Mouse (Mus musculus): ENCODE data around the gene Hist1h3e. TPM values are rescaled to one million over a fixed set of nuclear protein-coding genes. Genes with fewer than 3 reads are reported as not detected.
"Not testable (repeated sequence)": the region's sequence is repeated elsewhere in the genome, so short reads cannot be mapped to it uniquely, and the experiment has no call there.

Gene Hist1h3e
- polyA plus RNA-seq, 1 experiment from 2014 or later, result 10.3 TPM

GRCm38 (mm10) chr13:23542225-23542980, 19.8 kb downstream of the Hist1h3e start:
- H3K4me2 ChIP-seq (replicated peaks; ENCODE audit: low read depth, low read length), result peak overlapping the region; percentile 59
- H3K4me1 ChIP-seq (ENCODE audit: control insufficient read depth, insufficient read depth, low read length); H3K36me3 ChIP-seq (ENCODE audit: control insufficient read depth, insufficient read depth, low read length); H3K27me3 ChIP-seq (ENCODE audit: control insufficient read depth, insufficient read depth, low read length); H3K9me3 ChIP-seq (ENCODE audit: control insufficient read depth, low read depth, low read length); ATAC-seq (ENCODE audit: insufficient number of reproducible peaks, insufficient read depth, low FRiP score, low read depth): not testable (repeated sequence)
- peak overlapping the region; percentile 57 for H3K9ac ChIP-seq (replicated peaks; ENCODE audit: low read depth, low read length)
- peak overlapping the region; percentile 80 for H3K27ac ChIP-seq (ENCODE audit: low read length)
- peak overlapping the region; percentile 38 for H3K4me3 ChIP-seq (ENCODE audit: low read depth, low read length)
- 7% methylated on average over 3 of the region's 3 CpGs for WGBS

GRCm38 (mm10) chr13:23541497-23541896, 20.7 kb downstream of the Hist1h3e start:
- Histone ChIP-seq H3K27ac (ENCODE audit: low read length) (no peak overlapping the region), H3K9ac (replicated peaks; ENCODE audit: low read depth, low read length) (no peak overlapping the region), H3K4me2 (replicated peaks; ENCODE audit: low read depth, low read length) (peak overlapping the region; percentile 59; the same call in 1 of the 2 replicates), H3K36me3 (ENCODE audit: control insufficient read depth, insufficient read depth, low read length) (no peaks in the 10 kb centered on the region), H3K9me3 (ENCODE audit: control insufficient read depth, low read depth, low read length) (no peaks in the 10 kb centered on the region), H3K27me3 (ENCODE audit: control insufficient read depth, insufficient read depth, low read length) (no peaks in the 10 kb centered on the region), H3K4me1 (ENCODE audit: control insufficient read depth, insufficient read depth, low read length) (peaks cover 6% of the 10 kb centered on the region; the same call in 1 of the 2 replicates), H3K4me3 (ENCODE audit: low read depth, low read length) (no peak overlapping the region)
- WGBS, result 89% methylated on average over 3 of the region's 3 CpGs
- no peak for ATAC-seq (ENCODE audit: insufficient number of reproducible peaks, insufficient read depth, low FRiP score, low read depth)

- H3K4me2 ChIP-seq (replicated peaks; ENCODE audit: low read depth, low read length); H3K9ac ChIP-seq (replicated peaks; ENCODE audit: low read depth, low read length); H3K4me3 ChIP-seq (ENCODE audit: low read depth, low read length); H3K27me3 ChIP-seq (ENCODE audit: control insufficient read depth, insufficient read depth, low read length); H3K27ac ChIP-seq (ENCODE audit: low read length); H3K9me3 ChIP-seq (ENCODE audit: control insufficient read depth, low read depth, low read length); H3K36me3 ChIP-seq (ENCODE audit: control insufficient read depth, insufficient read depth, low read length); ATAC-seq (ENCODE audit: insufficient number of reproducible peaks, insufficient read depth, low FRiP score, low read depth); H3K4me1 ChIP-seq (ENCODE audit: control insufficient read depth, insufficient read depth, low read length): not testable (repeated sequence)
- 79% methylated on average over 1 of the region's 1 CpGs for WGBS
Observed at GRCm38 (mm10) chr13:23539821-23540220, 22.3 kb downstream of the Hist1h3e start.

GRCm38 (mm10) chr13:23538249-23538648, 23.9 kb downstream of the Hist1h3e start:
- no peak for ATAC-seq (ENCODE audit: insufficient number of reproducible peaks, insufficient read depth, low FRiP score, low read depth)
- H3K27ac ChIP-seq (ENCODE audit: low read length), result no peak overlapping the region
- WGBS, result 77% methylated on average over 5 of the region's 5 CpGs
- H3K4me1 ChIP-seq (ENCODE audit: control insufficient read depth, insufficient read depth, low read length), result peaks cover 6% of the 10 kb centered on the region; the same call in 1 of the 2 replicates
- no peaks in the 10 kb centered on the region for H3K9me3 ChIP-seq (ENCODE audit: control insufficient read depth, low read depth, low read length)
- no peaks in the 10 kb centered on the region for H3K27me3 ChIP-seq (ENCODE audit: control insufficient read depth, insufficient read depth, low read length)
- no peaks in the 10 kb centered on the region for H3K36me3 ChIP-seq (ENCODE audit: control insufficient read depth, insufficient read depth, low read length)
- no peak overlapping the region for H3K4me3 ChIP-seq (ENCODE audit: low read depth, low read length)
- H3K9ac ChIP-seq (replicated peaks; ENCODE audit: low read depth, low read length), result no peak overlapping the region
- no peak overlapping the region for H3K4me2 ChIP-seq (replicated peaks; ENCODE audit: low read depth, low read length)

- H3K4me2 ChIP-seq (replicated peaks; ENCODE audit: low read depth, low read length), result peak overlapping the region; percentile 34
- H3K27me3 ChIP-seq (ENCODE audit: control insufficient read depth, insufficient read depth, low read length), result no peaks in the 10 kb centered on the region
- H3K4me1 ChIP-seq (ENCODE audit: control insufficient read depth, insufficient read depth, low read length), result peaks cover 6% of the 10 kb centered on the region
- ATAC-seq (ENCODE audit: insufficient number of reproducible peaks, insufficient read depth, low FRiP score, low read depth), result no peak
- H3K27ac ChIP-seq (ENCODE audit: low read length), result no peak overlapping the region
- H3K9ac ChIP-seq (replicated peaks; ENCODE audit: low read depth, low read length), result no peak overlapping the region
- H3K9me3 ChIP-seq (ENCODE audit: control insufficient read depth, low read depth, low read length), result no peaks in the 10 kb centered on the region
- H3K36me3 ChIP-seq (ENCODE audit: control insufficient read depth, insufficient read depth, low read length), result no peaks in the 10 kb centered on the region
- H3K4me3 ChIP-seq (ENCODE audit: low read depth, low read length), result peak overlapping the region; percentile 42; the same call in 1 of the 2 replicates
- 75% methylated on average over 3 of the region's 3 CpGs for WGBS
Observed at GRCm38 (mm10) chr13:23537006-23537710, 25.0 kb downstream of the Hist1h3e start.

- Histone ChIP-seq H3K9ac (replicated peaks; ENCODE audit: low read depth, low read length) (peak overlapping the region; percentile 58), H3K36me3 (ENCODE audit: control insufficient read depth, insufficient read depth, low read length) (no peaks in the 10 kb centered on the region)
- no peak for ATAC-seq (ENCODE audit: insufficient number of reproducible peaks, insufficient read depth, low FRiP score, low read depth)
Observed at GRCm38 (mm10) chr13:23536076-23536822, 25.9 kb downstream of the Hist1h3e start.

GRCm38 (mm10) chr13:23535137-23536075, 26.8 kb downstream of the Hist1h3e start, which contains the start of gene Hist1h3g:
TSS of gene Hist1h3g (plus strand) at chr13:23535422.
- H3K9me3 ChIP-seq (ENCODE audit: control insufficient read depth, low read depth, low read length); H3K36me3 ChIP-seq (ENCODE audit: control insufficient read depth, insufficient read depth, low read length); H3K27me3 ChIP-seq (ENCODE audit: control insufficient read depth, insufficient read depth, low read length); H3K4me1 ChIP-seq (ENCODE audit: control insufficient read depth, insufficient read depth, low read length): not testable (repeated sequence)
- Histone ChIP-seq H3K27ac (ENCODE audit: low read length) (peak within 1 kb of the TSS; percentile 94), H3K4me3 (ENCODE audit: low read depth, low read length) (peak within 1 kb of the TSS; percentile 42), H3K9ac (replicated peaks; ENCODE audit: low read depth, low read length) (peak within 1 kb of the TSS; percentile 67), H3K4me2 (replicated peaks; ENCODE audit: low read depth, low read length) (peak within 1 kb of the TSS; percentile 34)
- WGBS, result under 1% methylated on average over 36 of the region's 62 CpGs
- peak; percentile 90 for ATAC-seq (ENCODE audit: insufficient number of reproducible peaks, insufficient read depth, low FRiP score, low read depth)

More at GRCm38 (mm10) chr13:23536076-23536822, 25.9 kb downstream of the Hist1h3e start:
- no peaks in the 10 kb centered on the region for H3K27me3 ChIP-seq (ENCODE audit: control insufficient read depth, insufficient read depth, low read length)
- peak overlapping the region; percentile 34 for H3K4me2 ChIP-seq (replicated peaks; ENCODE audit: low read depth, low read length)
- peaks cover 6% of the 10 kb centered on the region for H3K4me1 ChIP-seq (ENCODE audit: control insufficient read depth, insufficient read depth, low read length)
- 18% methylated on average over 7 of the region's 7 CpGs for WGBS
- peak overlapping the region; percentile 94 for H3K27ac ChIP-seq (ENCODE audit: low read length)
- no peaks in the 10 kb centered on the region for H3K9me3 ChIP-seq (ENCODE audit: control insufficient read depth, low read depth, low read length)
- H3K4me3 ChIP-seq (ENCODE audit: low read depth, low read length), result peak overlapping the region; percentile 42
